Mouse (Mus musculus) bone marrow, adult 2 months (tissue): ENCODE results near the gene Rasa2. TPM values are rescaled to one million over a fixed set of nuclear protein-coding genes. Genes with fewer than 3 reads are reported as not detected.

Source experiments
- H3K27ac ChIP-seq: fragments of 200-500 bp; 2 replicates; pipeline ENCODE4 v1.5.1; 2012; ENCODE audit warnings: low read depth, mild to moderate bottlenecking, control low read depth, inconsistent platforms, low read length; ENCODE audit not compliant: control insufficient read depth, poor library complexity, insufficient read depth
- H3K4me1 ChIP-seq: fragments of 200-500 bp; 2 replicates; pipeline ENCODE4 v1.6.1; 2011; ENCODE audit warnings: low read length; ENCODE audit not compliant: control insufficient read depth, insufficient read depth
- H3K4me3 ChIP-seq: fragments of 200-500 bp; replicated peaks from 2 replicates; pipeline ENCODE3; 2011; ENCODE audit warnings: mild to moderate bottlenecking, low read depth, low read length, control low read depth; ENCODE audit not compliant: control insufficient read depth
- CTCF ChIP-seq: fragments of 200-500 bp; IDR thresholded peaks from 2 replicates; pipeline ENCODE4 v1.5.1; 2011; ENCODE audit warnings: low read length, control low read depth; ENCODE audit not compliant: control insufficient read depth, insufficient read depth
- POLR2A ChIP-seq: fragments of 200-500 bp; IDR thresholded peaks from 2 replicates; pipeline ENCODE4 v1.6.1; 2011; ENCODE audit warnings: low read depth, mild to moderate bottlenecking, control low read depth, low read length, borderline replicate concordance; ENCODE audit not compliant: control insufficient read depth
- WGBS: fragments of 180-500 bp; shearing (Covaris S2); methylation state at CpG from one replicate; pipeline ENCODE4 v1.1.7; 2018; 5-methylcytosine and 5-hydroxymethylcytosine counted together
- polyA plus RNA-seq: library from polyadenylated mRNA; stranded (reverse); fragments of >200 nt; gene quantifications from 2 replicates; pipeline ENCODE4 v1.2.4, GENCODE M21; 2011; ENCODE audit warnings: low replicate concordance; ENCODE audit not compliant: missing spikeins, insufficient read depth, insufficient read length

Gene Rasa2
- polyA plus RNA-seq, 1 experiment = 5.6 TPM

DNA sequence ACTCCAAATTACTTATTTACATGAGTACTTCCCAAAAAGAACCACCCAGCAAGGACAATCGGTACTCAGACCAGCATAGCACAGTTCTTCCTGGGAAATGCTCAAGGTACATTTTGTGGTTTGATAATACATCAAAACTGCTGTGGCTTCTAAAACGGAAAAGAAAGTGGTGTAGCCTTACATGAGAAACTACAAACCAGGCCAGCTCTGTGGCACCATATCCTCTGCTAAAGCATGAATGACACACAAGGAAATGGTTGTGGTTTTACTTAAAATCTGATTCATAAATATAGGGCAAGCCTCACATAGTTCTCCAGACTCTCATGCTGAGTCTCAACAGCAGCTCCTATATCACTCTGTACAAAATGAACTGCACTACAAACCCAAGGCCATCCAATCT lies 48.3 kb downstream of the Rasa2 start:
- Histone ChIP-seq H3K4me1 (no peaks in the 10 kb centered on the region; the same call in 1 of the 2 replicates), H3K27ac (no peak overlapping the region), H3K4me3 (no peak overlapping the region)
- TF ChIP-seq CTCF = no peak
- 3% methylated on average over 2 of the region's 2 CpGs for WGBS

DNA sequence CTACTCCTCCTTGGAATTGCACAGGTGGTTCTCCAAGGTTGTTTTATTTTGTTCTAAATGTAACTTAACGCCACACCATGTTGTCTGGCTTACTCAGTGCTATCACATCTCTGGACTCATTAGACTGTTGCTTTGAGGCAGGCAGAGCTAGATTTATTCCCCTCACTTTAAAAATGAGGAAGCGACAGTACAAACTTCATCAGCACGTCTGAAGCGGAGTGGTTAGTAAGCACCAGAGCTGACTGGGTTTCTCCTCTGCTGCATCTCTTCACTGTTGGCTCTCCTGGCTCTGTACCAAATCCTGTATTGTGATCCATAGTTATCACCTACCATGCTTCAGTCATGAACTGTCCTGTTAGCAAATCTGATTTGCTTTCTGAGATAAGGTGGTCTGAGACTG lies 53.2 kb downstream of the Rasa2 start:
- 23% methylated on average over 4 of the region's 4 CpGs for WGBS
- no peak for TF ChIP-seq POLR2A
- TF ChIP-seq CTCF = no peak

DNA sequence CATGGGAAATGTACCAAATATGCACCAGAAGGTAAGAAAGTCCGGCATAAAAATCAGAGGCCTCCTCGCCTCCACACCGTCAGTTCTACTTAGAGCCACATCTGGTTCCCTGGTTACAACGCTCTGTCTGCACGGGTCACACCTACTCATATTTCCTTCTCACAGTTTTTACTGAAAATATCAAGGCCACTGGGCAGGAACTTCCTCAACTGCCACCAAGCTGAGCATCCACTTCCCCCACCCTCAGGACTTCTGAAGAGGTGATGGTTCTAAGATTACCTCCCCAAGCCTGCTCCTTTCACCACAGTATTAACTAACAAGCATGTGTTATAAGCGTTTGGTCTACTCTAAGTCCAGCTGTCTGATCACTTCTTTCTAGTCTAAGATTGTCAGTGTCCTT lies 53.7 kb downstream of the Rasa2 start:
- H3K27ac ChIP-seq = no peak overlapping the region
- no peak overlapping the region for H3K4me3 ChIP-seq
- no peaks in the 10 kb centered on the region; the same call in 1 of the 2 replicates for H3K4me1 ChIP-seq
- TF ChIP-seq CTCF (no peak), POLR2A (no peak)
- WGBS = 12% methylated on average over 6 of the region's 6 CpGs

More for the DNA sequence above, 53.2 kb downstream of the Rasa2 start:
- H3K27ac ChIP-seq = no peak overlapping the region
- no peak overlapping the region for H3K4me3 ChIP-seq
- H3K4me1 ChIP-seq = no peaks in the 10 kb centered on the region; the same call in 1 of the 2 replicates

DNA sequence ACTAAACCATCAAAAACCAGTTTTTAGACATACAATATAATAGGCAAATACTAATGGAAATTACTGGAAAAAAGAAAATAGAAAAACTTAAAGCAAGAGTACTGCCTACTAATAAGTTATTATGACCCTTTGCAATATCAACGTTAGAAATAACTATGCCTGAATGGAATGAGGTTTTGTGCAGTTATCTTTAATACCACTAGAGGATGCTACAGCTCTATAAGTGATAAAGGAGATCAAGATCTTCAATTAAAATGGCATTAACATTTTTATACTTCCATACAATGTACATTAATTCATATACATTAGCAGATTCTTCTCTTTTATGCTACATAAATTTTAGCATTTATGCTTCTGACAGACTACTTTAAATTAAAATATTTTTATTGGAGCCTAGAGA lies 58.2 kb downstream of the Rasa2 start:
- Histone ChIP-seq H3K4me3 (no peak overlapping the region), H3K4me1 (no peaks in the 10 kb centered on the region; the same call in 1 of the 2 replicates), H3K27ac (no peak overlapping the region)
- TF ChIP-seq CTCF (no peak), POLR2A (no peak)
- 3% methylated on average over 1 of the region's 1 CpGs for WGBS

DNA sequence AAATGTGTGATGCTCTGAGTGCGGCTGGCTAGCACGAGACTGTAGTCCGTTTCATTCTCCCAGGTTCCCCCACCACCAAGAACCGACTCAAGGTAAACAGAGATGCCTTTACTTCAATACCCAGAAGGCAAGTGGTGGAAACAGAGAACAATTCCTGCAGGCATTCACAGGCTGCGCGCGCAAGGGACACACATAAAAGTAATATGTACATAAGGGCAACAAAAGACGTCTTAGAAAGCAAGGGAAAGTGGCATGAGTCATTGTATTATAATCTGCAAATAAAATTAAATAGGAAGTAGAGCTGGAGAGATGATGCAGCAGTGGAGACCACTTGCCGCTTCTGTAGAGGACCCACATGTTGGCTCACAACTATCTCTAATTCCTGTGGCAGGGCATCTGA lies 58.7 kb downstream of the Rasa2 start:
- TF ChIP-seq CTCF (no peak), POLR2A (no peak)
- no peak overlapping the region for H3K27ac ChIP-seq
- no peak overlapping the region for H3K4me3 ChIP-seq
- no peaks in the 10 kb centered on the region; the same call in 1 of the 2 replicates for H3K4me1 ChIP-seq
- WGBS = 86% methylated on average over 9 of the region's 9 CpGs

DNA sequence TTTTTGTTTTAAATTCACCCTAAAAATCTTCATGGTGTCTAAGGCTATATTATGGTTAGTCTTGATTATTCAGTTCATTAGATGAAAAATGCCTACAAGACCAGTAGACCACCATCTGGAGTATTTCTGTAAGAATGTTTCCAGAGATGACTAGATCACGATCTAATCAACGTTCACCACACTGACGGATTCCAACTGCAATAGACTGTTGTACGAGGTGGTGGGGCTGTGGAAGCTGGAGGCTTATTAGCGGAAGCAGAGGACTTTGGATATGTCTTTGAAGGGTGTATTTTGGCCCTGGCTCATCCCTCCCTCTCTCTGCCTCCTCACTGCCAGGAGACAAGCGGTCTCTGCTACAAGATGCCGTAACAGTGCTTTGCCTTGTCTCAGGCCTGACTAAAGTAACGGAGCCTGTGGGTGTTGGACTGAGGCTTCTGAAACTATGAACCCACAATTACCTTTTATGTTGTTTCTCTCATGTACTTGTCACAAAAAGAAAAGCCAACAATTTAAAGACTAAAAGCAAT lies 64.9 kb downstream of the Rasa2 start:
- Histone ChIP-seq H3K4me1 (no peaks in the 10 kb centered on the region; the same call in 1 of the 2 replicates), H3K4me3 (no peak overlapping the region), H3K27ac (no peak overlapping the region)
- no peak for TF ChIP-seq POLR2A
- TF ChIP-seq CTCF = no peak
- WGBS = 71% methylated on average over 8 of the region's 8 CpGs

DNA sequence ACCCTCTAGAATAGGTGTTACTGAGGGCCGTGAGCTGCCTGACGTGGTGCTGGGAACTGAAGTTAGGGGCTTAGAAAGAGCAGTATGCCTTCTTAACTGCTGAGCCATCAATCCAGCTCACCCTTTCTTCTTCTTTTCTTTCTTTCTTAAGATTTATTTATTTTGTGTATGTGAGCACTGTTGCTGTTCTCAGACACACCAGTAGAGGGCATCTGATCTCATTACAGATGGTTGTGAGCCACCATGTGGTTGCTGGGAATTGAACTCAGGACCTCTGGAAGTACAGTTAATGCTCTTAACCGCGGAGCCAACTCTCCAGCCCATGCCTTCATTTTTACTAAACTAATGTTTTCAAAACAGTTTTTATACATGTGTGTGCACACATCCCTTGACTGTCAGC lies 67.9 kb downstream of the Rasa2 start:
- 92% methylated on average over 4 of the region's 4 CpGs for WGBS
- no peaks in the 10 kb centered on the region for H3K4me1 ChIP-seq
- no peak overlapping the region for H3K4me3 ChIP-seq
- no peak overlapping the region for H3K27ac ChIP-seq
- TF ChIP-seq POLR2A = no peak
- TF ChIP-seq CTCF = no peak

DNA sequence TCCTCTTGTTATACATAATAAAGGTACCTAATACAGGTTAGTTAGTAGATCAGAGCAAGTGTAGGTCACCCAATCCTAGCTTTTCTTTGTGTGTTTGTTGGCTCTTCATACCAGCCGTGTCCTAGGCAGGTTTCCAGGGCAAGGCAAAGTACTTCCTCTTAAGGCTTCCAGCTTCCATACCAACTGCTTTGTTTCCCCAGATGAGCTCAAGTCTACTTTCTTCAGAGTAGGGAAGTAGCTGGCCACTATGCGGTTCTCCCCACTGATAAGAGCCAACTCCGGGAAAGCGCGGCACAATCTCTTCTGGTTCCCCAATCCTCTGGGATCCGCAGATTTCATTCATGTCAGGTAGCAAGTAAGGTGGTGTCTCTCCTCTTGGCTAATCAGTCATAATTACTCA lies 72.3 kb downstream of the Rasa2 start:
- WGBS = 58% methylated on average over 6 of the region's 6 CpGs
- Histone ChIP-seq H3K4me3 (no peak overlapping the region), H3K4me1 (no peaks in the 10 kb centered on the region), H3K27ac (no peak overlapping the region)
- TF ChIP-seq POLR2A (no peak), CTCF (no peak)

DNA sequence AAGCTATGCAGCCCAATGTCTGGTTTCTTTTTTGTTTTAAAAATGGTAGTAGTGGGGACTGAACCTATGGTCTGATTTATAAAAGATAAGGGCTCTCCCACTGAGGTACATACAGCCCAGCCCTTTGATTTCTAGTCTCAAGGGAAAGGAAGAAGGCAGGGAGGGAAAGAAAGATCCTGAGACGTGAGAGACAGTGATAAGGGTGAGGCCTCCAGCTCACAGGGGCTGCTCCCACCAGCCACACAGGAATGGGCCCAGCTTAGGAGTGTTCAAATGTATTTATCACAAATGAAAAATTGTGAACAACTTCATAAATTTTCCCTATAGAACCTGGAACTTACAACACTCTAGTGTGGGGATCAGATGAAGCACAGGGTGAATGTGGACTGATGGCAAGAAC lies 72.8 kb downstream of the Rasa2 start:
- no peak overlapping the region for H3K4me3 ChIP-seq
- WGBS = 59% methylated on average over 1 of the region's 1 CpGs
- TF ChIP-seq POLR2A = no peak
- no peak for TF ChIP-seq CTCF
- no peaks in the 10 kb centered on the region for H3K4me1 ChIP-seq
- no peak overlapping the region for H3K27ac ChIP-seq
